Mouse (Mus musculus) intestine, embryonic 16.5 days (tissue): Measurements from ENCODE around the gene Sp3. TPM values are rescaled to one million over a fixed set of nuclear protein-coding genes. Genes with fewer than 3 reads are reported as not detected.
"Not testable (repeated sequence)": the region's sequence is repeated elsewhere in the genome, so short reads cannot be mapped to it uniquely, and the experiment has no call there.

Experiments
- ATAC-seq: fragments of 200-750 bp; cut with Nextera tagmentation; 2 replicates; pipeline ENCODE4 v1.8.0; 2017; ENCODE audit warnings: moderate TSS enrichment, moderate library complexity
- H3K27ac ChIP-seq: fragments of 300-500 bp; sonication (generic); 2 replicates; pipeline ENCODE4 v1.5.1; 2014; ENCODE audit warnings: mild to moderate bottlenecking, low read length
- H3K27me3 ChIP-seq: fragments of 300-500 bp; sonication (generic); replicated peaks from 2 replicates; pipeline ENCODE4 v1.6.1; 2014; ENCODE audit warnings: low read length, control low read depth, mixed read lengths; ENCODE audit not compliant: control insufficient read depth, insufficient read depth
- H3K36me3 ChIP-seq: fragments of 300-500 bp; sonication (generic); 2 replicates; pipeline ENCODE4 v1.6.1; 2014; ENCODE audit warnings: low read length, control low read depth; ENCODE audit not compliant: control insufficient read depth, insufficient read depth
- H3K4me1 ChIP-seq: fragments of 300-500 bp; sonication (generic); 2 replicates; pipeline ENCODE4 v1.6.1; 2014; ENCODE audit warnings: low read length, control low read depth, mixed read lengths; ENCODE audit not compliant: control insufficient read depth, insufficient read depth
- H3K4me2 ChIP-seq: fragments of 300-500 bp; sonication (generic); 2 replicates; pipeline ENCODE4 v1.6.1; 2014; ENCODE audit warnings: low read depth, low read length, control low read depth
- H3K4me3 ChIP-seq: fragments of 300-500 bp; sonication (generic); 2 replicates; pipeline ENCODE4 v1.5.1; 2014; ENCODE audit warnings: mild to moderate bottlenecking, low read length
- H3K9ac ChIP-seq: fragments of 300-500 bp; sonication (generic); 2 replicates; pipeline ENCODE4 v1.6.1; 2014; ENCODE audit warnings: low read depth, low read length
- H3K9me3 ChIP-seq: fragments of 300-500 bp; sonication (generic); 2 replicates; pipeline ENCODE4 v1.6.1; 2016; ENCODE audit warnings: low read length, control low read depth; ENCODE audit not compliant: control insufficient read depth
- WGBS: fragments of 180-500 bp; shearing (Covaris S2); extraction: QIAGEN DNeasy Blood & Tissue Kit; methylation state at CpG from one replicate; pipeline ENCODE4 v1.1.7; 2014; 5-methylcytosine and 5-hydroxymethylcytosine counted together
- polyA plus RNA-seq: library from polyadenylated mRNA; unstranded; fragments of >200 nt; fragmentation: Nextera tagmentation; extraction: Ambion mirVana; gene quantifications from 2 replicates; pipeline ENCODE4 v1.2.1, GENCODE M21; 2015

Sp3 gene
- polyA plus RNA-seq, 1 experiment from 2014 or later, result 33.3 TPM

DNA sequence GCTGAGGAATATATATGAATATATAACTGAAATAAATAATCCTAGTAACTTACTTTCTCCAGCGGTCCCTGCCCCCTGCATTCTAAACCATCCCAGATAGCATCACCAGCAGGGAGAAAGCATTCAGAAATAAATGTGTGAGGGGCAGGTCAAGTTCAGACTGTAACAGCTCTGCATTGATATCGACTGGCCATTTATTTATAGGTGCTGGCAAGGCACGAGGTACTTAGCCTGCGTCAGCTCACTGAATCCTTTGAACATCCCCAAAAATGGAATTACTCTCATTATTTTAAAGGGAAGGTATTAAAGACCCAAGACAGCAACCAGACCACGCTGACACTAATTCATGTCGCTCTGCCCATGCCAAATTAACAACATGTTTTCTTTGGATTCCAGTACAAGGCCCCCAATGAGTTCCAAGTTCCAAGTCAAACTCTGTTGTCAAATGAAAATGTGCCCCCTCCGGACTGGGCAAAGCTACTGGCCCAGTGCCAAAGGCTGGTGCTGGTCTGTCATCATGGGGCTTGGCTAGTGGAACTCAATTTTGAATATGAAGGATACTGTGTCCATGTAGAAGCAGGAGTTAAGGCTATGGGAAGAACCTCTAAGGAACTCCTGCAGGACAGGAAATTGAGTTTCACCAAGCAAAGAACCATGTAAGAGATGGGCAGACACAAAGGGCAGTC, 64.9 kb downstream of the Sp3 start:
- no peaks in the 10 kb centered on the region for H3K36me3 ChIP-seq
- ATAC-seq, result no peak

GRCm38 (mm10) chr2:72913458-72913760, 66.8 kb downstream of the Sp3 start:
- no peak overlapping the region for H3K4me3 ChIP-seq
- no peak overlapping the region for H3K27ac ChIP-seq
- 76% methylated on average over 7 of the region's 7 CpGs for WGBS
- ATAC-seq, result no peak
- no peaks in the 10 kb centered on the region for H3K36me3 ChIP-seq
- H3K4me1 ChIP-seq, result peaks cover under 1% of the 10 kb centered on the region; the same call in 1 of the 2 replicates
- no peak overlapping the region for H3K4me2 ChIP-seq
- H3K9me3 ChIP-seq, result no peaks in the 10 kb centered on the region
- H3K27me3 ChIP-seq, result no peaks in the 10 kb centered on the region
- no peak overlapping the region for H3K9ac ChIP-seq

More for the DNA sequence above, 64.9 kb downstream of the Sp3 start:
- 82% methylated on average over 7 of the region's 7 CpGs for WGBS
- Histone ChIP-seq H3K4me3 (no peak overlapping the region), H3K9ac (no peak overlapping the region), H3K4me1 (no peaks in the 10 kb centered on the region), H3K27me3 (no peaks in the 10 kb centered on the region), H3K4me2 (no peak overlapping the region), H3K27ac (no peak overlapping the region), H3K9me3 (no peaks in the 10 kb centered on the region)

GRCm38 (mm10) chr2:72912708-72913457, 67.4 kb downstream of the Sp3 start:
- ATAC-seq, result peak; percentile 46
- Histone ChIP-seq H3K27ac (no peak overlapping the region), H3K4me2 (no peak overlapping the region), H3K4me3 (no peak overlapping the region), H3K9me3 (no peaks in the 10 kb centered on the region), H3K27me3 (no peaks in the 10 kb centered on the region), H3K4me1 (peaks cover 3% of the 10 kb centered on the region), H3K9ac (no peak overlapping the region), H3K36me3 (no peaks in the 10 kb centered on the region)
- WGBS, result 89% methylated on average over 11 of the region's 11 CpGs

- Histone ChIP-seq H3K9me3 (no peaks in the 10 kb centered on the region), H3K9ac (no peak overlapping the region), H3K27ac (no peak overlapping the region), H3K4me2 (no peak overlapping the region), H3K36me3 (no peaks in the 10 kb centered on the region), H3K4me1 (peaks cover 3% of the 10 kb centered on the region), H3K27me3 (no peaks in the 10 kb centered on the region), H3K4me3 (no peak overlapping the region)
- ATAC-seq, result no peak
- WGBS, result 85% methylated on average over 9 of the region's 9 CpGs
Measured at GRCm38 (mm10) chr2:72911527-72911926, 68.7 kb downstream of the Sp3 start.

DNA sequence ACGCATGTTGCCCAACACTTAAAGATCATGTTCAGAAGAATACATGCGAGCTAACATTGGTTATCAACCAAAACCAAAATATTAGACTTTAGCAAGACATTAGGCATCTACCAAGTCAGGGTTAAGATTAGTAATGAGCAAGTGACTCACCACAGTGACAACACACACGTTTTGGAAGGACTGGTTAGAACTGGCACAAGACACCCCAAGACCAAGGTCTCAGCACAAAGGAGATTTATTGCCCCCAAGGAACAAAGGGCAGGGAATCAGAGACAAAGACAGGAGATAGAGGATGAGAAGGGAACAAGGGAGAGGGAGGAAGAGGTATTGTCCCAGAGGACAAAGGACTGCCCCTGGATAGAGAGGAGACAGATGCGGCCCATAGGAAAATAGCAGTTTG, 71.2 kb downstream of the Sp3 start:
- no peak overlapping the region for H3K4me2 ChIP-seq
- peaks cover 3% of the 10 kb centered on the region for H3K4me1 ChIP-seq
- no peak overlapping the region for H3K4me3 ChIP-seq
- WGBS, result 78% methylated on average over 4 of the region's 4 CpGs
- H3K27ac ChIP-seq, result no peak overlapping the region
- H3K36me3 ChIP-seq, result no peaks in the 10 kb centered on the region
- no peak for ATAC-seq
- H3K9me3 ChIP-seq, result no peaks in the 10 kb centered on the region
- H3K9ac ChIP-seq, result no peak overlapping the region
- no peaks in the 10 kb centered on the region for H3K27me3 ChIP-seq

DNA sequence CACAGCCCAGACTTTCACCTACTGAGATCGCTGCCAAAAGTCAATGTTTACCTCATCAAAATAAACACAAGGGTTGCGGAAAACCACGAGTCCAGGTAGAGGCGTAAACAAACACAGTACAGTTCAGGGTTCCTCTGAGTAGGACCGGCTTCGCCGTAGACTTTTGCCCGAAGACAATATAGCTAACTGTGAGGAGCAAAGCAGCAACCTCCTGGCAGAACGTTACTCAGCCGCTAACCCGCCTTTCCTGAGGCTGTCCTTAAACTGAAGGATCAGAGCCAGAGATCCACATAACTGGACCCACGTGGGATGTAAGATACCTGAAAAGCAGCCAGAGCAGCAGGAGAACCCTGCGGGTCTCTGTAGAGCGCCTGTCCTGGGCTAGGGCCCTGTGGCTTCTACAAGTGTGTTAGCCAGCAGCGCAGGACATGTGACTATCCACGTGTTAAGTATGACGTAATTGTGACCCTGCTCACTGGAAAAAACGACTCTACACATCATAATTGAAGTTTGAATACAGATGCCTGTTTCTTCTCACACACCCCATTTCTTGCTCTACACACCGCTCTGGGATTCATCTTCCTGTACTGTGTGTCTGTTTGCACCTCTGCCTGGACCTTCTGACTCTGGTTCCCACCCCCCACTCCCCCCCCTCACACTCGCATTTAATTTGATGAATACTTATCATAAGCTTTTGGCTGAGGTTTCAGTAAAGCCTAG, 71.9 kb downstream of the Sp3 start:
- H3K9ac ChIP-seq, result no peak overlapping the region
- no peaks in the 10 kb centered on the region for H3K9me3 ChIP-seq
- H3K27ac ChIP-seq, result no peak overlapping the region
- 51% methylated on average over 20 of the region's 20 CpGs for WGBS
- no peak overlapping the region for H3K4me3 ChIP-seq
- peak overlapping the region; percentile 9; the same call in 1 of the 2 replicates for H3K4me2 ChIP-seq
- H3K27me3 ChIP-seq, result no peaks in the 10 kb centered on the region
- no peaks in the 10 kb centered on the region for H3K36me3 ChIP-seq
- peak; percentile 59 for ATAC-seq
- H3K4me1 ChIP-seq, result peaks cover 3% of the 10 kb centered on the region

- ATAC-seq, result no peak
- H3K36me3 ChIP-seq, result no peaks in the 10 kb centered on the region
- WGBS, result 75% methylated on average over 8 of the region's 8 CpGs
- H3K9me3 ChIP-seq, result no peaks in the 10 kb centered on the region
- H3K4me2 ChIP-seq, result no peak overlapping the region
- no peak overlapping the region for H3K9ac ChIP-seq
- H3K27me3 ChIP-seq, result no peaks in the 10 kb centered on the region
- no peak overlapping the region for H3K27ac ChIP-seq
- H3K4me3 ChIP-seq, result no peak overlapping the region
- H3K4me1 ChIP-seq, result peaks cover 3% of the 10 kb centered on the region
Measured at GRCm38 (mm10) chr2:72906745-72907144, 73.5 kb downstream of the Sp3 start.

GRCm38 (mm10) chr2:72902816-72903680, 77.2 kb downstream of the Sp3 start:
- H3K4me3 ChIP-seq, H3K4me2 ChIP-seq, H3K9me3 ChIP-seq, H3K36me3 ChIP-seq, ATAC-seq, H3K27me3 ChIP-seq, H3K4me1 ChIP-seq, H3K27ac ChIP-seq, H3K9ac ChIP-seq: not testable (repeated sequence)
- 91% methylated on average over 15 of the region's 16 CpGs for WGBS

DNA sequence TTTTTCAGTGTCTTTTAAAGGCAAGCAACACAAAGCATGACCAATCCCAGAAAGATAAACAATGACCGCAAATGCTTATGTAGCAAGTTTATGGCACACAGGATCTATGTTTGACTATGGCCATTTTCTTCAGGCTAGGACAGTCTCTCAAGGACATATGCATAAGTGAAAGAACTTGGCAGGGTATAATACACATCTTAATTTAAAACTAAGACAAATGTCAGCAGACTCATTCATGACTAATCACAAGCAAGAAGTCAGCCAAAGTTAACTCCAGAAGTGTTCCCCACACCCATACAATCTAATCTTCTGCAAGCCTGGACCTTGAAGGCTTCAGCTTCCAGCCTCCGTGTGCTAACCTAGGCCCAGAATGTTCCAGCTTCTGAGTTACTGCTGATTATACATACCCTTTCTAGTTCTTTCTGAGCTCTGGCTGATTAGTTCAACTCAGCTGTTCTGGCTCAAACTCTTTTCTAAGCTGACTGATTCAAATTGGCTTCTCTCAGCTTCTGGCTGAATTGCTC, 81.4 kb downstream of the Sp3 start:
- Histone ChIP-seq H3K9me3 (no peaks in the 10 kb centered on the region), H3K4me1 (no peaks in the 10 kb centered on the region), H3K4me3 (no peak overlapping the region), H3K9ac (no peak overlapping the region), H3K27ac (no peak overlapping the region), H3K4me2 (no peak overlapping the region), H3K27me3 (no peaks in the 10 kb centered on the region), H3K36me3 (no peaks in the 10 kb centered on the region)
- 75% methylated on average over 2 of the region's 2 CpGs for WGBS
- ATAC-seq, result no peak
